Mouse (Mus musculus) ovary, postnatal 10 days (tissue): ENCODE measurements at regions not wholly inside any gene's neighbourhood (a gene's known extent, or its start where the extent isn't known, plus 50 kb on each side); places are given as distances from the start of the nearest gene placed in this dataset.
"Not testable (repeated sequence)": the region's sequence is repeated elsewhere in the genome, so short reads cannot be mapped to it uniquely, and the experiment has no call there.

Experiments
- DNase-seq: peaks from one replicate; pipeline ENCODE4 v3.0.0; 2022; ENCODE audit warnings: low spot score

DNA sequence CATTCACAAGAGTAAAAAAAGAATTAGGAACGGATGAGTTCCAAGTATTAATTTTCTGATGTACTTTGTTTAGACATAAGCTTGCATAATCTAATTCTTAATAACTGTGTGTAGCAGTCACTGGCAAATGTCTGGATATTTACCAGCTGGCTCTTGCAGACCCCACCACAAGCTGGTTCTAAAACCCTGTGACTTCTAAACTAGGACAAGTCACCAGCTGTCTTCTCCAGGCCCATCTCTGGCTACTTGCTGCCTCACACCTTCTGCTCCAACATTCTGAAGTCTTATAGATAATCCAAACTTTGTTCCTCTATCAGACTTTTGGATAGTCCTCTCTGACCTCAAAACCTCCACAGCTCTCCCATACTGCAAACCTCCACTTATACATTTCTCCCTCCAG, 189.9 kb upstream of the Rhobtb1 start:
- no peak for DNase-seq

GRCm38 (mm10) chr10:68963090-68963489, 188.1 kb upstream of the Rhobtb1 start:
- DNase-seq = no peak

DNA sequence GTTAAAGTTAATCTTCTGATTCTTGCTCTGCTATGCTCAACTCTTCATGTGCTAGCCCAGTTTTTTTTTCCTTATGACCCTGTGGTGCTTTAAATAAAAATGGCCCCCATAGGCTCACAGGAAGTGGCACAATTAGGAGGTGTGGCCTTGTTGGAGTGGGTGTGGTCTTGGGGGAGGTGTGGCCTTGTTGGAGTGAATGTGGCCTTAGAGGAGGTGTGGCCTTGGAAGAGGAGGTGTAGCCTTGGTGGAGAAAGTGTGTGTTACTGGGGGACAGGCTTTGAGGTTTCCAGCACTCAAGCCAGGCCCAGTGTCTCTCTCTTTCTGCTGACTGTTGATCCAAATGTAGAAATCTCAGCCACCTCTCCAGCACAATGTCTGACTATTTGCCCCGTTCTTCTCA, 186.0 kb upstream of the Rhobtb1 start:
- no peak for DNase-seq

GRCm38 (mm10) chr10:68967976-68968968, 183.0 kb upstream of the Rhobtb1 start:
- no peak for DNase-seq

DNA sequence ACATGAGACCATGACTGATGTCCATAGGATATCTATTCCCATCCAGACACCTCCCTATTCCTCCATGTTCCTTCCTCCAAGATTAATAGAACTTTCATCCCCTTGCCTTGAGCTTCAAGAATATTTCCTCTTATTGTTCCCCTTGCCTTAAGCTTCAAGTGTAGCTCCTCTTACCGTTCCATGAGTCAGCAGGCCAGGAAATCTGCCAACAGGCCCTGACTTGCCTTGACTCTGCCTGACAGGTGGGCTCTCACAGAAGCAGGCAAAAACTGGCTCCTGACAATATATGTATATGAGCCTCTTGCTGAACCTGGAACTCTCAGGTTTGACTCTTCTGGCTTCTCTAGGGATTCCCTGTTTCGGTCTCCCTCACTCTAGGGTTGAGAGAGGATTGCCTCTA, 180.7 kb upstream of the Rhobtb1 start:
- DNase-seq = no peak

DNA sequence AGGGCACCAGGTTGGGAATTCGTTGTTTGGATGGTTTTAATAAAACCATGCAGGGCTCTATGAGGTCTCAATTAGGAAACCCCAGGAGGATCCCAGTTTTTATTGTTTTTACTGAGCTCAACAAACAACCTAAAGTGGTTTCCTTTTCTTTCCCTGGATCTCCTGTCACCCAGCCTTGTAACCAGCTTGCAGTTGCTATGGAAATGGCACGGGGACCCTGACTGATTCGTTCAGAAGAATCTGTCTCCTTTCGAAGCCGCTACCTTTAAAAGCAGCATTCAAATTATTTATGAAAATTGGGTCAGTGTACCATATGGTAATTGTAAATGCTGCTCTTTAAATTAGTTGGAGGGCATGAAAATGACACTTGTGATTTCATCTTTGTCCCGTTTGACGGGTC, 176.5 kb upstream of the Rhobtb1 start:
- no peak for DNase-seq

DNA sequence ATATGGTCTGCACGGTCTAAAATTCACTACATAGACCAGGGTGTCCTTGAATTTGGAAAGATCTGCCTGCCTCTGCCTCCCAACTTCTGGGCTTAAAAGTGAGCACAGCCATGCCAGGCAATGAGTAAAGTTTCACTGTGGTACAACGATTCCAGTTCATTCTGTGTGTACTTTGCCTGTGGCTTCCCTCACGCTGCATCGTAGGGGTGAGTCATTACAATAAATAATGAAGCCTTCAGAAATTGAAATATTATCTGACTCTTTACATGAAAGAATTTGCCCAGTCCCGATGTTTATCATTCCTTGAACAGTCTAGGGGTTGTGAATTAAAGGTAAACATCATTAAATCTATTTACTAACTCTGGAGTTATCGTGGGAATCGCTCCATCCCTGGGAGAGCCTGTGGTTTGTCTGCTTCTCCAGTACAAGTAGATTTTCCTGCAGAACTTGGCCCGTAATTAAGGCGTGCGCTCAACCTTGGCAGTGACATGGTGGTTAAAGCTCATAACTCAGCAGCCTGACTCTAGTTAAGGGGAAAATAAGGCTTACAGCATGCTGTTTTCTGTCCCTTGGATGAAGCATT, 174.7 kb upstream of the Rhobtb1 start:
- DNase-seq = peak; percentile 2

DNA sequence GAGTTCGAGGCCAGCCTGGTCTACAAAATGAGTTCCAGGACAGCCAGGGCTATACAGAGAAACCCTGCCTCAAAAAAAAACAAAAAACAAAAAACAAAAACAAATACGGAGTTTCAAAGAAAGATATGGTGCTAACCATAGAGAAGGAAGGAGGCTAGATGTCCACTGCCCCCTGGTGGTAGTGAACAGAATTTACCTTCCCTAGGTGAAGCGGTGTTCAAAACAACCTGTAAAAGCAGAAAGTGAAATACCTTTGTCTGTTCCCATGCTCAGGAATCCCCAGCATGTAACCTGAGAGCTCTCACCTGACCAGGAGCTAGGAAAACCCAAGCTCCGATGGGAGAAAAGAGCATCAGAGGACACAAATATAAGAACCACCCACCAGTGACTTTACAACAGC, 173.1 kb upstream of the Rhobtb1 start:
- DNase-seq = no peak

- DNase-seq = no peak
Observed at GRCm38 (mm10) chr10:68979949-68980348, 171.3 kb upstream of the Rhobtb1 start.

DNA sequence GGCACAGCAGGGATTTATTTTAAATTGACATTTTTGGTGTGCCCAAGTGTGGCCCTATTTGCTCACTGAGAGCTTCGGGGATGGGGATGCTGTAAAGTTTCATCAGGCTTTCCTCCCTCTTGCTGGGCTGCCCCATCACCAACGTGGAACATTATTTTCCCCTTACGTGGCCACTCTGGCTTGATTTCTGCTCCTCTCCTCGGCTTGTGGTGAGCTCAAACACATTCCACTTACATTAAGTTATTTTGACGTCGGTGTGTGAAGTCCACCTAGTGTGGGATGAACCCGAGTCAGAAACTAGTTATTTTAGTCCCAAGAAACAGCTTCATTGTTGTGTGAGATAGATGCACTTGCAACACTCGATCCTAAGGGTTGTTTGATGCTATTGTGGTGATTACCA, 168.9 kb upstream of the Rhobtb1 start:
- no peak for DNase-seq

DNA sequence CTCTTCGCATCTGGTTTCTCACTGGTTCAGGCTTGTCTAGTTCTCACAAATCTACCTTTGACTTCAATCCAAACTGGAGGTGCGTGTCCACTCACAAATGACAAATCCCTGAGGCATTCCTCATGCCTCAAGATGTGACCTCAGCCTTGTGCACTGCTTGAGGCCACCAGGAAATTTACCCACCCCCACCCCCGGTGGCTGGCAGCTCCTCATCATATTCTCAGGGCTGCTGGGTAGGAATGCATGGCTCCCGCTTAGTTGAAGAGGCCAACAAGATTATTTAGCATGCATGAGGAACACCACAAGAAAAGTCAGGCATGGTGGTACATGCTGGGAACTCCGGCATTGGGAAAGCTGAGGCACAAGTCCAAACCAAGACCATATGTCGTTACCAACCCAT, 160.7 kb upstream of the Rhobtb1 start:
- no peak for DNase-seq

- DNase-seq = no peak
Observed at GRCm38 (mm10) chr10:68999610-69000009, 151.6 kb upstream of the Rhobtb1 start.

- DNase-seq = no peak
Observed at GRCm38 (mm10) chr10:69001654-69002435, 149.4 kb upstream of the Rhobtb1 start.

DNA sequence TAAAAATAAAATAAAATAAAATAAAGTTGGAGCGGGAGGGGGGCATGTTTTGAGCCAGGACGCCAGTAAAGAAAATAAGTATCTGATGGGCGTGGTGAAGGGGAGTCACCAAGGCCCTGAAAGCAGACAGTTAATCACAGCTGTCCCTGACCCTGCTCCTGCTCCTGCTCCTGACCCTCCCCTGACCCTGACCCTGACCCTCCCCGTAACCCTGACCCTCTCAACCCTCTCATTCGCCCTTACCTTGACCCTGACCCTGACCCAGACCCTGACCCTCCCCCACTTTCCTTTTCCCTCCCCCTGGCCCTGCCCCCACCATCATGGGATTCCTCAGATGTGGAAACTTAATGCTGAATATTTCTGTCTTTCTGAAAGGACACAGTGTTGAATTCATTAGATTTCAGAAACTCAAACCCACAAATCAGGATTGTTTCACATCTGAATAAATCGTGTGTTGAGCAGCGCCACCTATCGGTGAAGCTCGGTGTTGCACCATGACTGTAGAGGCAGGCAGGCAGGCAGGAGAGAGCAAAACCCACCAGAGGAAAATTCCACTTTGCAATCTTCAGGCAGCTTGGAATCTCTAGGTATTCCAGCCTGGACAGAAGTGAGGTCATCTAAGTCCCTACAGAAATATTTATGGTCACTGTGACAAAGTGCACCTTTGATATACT, 145.9 kb upstream of the Rhobtb1 start:
- DNase-seq = peak; percentile 80

DNA sequence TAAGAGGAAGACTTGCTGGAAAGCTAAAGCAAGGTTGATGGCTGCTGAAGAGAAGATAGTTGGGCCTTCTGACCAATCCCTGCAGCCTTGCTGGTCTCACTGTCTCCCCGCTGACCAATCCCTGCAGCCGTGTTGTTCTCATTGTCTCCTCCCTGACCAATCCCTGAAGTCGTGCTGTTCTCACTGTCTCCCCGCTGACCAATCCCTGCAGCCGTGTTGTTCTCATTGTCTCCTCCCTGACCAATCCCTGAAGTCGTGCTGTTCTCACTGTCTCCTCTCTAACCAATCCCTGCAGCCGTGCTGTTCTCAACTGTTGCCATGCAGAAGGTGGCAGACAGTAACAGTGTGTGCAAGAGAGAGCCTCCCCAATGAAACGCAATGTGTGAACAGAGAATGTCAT, 142.6 kb upstream of the Rhobtb1 start:
- DNase-seq = not testable (repeated sequence)

DNA sequence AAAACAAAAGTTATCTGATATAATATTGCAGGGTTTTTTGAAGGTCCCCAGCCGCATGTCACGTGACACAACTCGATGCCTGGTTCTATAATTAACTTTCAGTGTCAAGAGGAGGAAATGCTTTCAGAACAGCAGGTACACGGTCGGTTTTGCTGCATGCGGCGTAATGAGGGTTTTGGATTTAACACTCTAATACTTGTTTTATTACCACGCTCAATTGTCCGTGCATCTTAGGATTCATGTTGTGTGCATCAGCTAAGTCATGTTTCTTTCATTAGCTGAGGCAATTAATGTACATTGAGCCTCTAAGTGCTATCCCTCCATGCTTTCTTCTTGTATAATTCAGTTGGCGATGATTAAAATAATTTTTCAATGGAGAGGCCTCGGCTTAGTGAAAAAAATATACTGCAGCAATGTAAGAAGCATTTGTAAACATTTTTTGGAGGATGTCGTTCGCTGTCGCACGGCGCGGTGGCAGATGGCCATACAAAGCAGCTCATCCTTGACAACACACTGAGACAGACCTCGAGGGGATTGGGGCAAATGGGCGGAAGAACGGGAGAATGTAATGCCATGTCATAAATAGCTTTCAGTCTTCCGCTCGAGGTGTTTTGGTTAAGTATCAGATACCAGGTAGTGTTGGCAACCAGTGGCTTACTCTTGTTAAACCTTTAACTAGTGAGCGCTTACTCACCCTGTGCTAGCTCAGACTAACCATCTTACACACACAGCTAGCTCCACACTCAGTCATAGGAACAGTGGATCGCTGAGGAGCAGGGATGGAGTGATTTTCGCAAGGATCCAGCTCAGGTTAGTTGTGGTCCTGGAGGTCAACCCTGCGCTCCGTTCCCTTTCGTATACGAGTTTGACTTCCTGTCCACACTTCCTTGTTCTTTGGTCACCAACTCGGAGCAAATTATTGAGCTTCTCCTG, 130.2 kb upstream of the Rhobtb1 start:
- no peak for DNase-seq

GRCm38 (mm10) chr10:69033410-69033809, 117.8 kb upstream of the Rhobtb1 start:
- DNase-seq = no peak

GRCm38 (mm10) chr10:69034390-69035120, 116.7 kb upstream of the Rhobtb1 start:
- DNase-seq = no peak

DNA sequence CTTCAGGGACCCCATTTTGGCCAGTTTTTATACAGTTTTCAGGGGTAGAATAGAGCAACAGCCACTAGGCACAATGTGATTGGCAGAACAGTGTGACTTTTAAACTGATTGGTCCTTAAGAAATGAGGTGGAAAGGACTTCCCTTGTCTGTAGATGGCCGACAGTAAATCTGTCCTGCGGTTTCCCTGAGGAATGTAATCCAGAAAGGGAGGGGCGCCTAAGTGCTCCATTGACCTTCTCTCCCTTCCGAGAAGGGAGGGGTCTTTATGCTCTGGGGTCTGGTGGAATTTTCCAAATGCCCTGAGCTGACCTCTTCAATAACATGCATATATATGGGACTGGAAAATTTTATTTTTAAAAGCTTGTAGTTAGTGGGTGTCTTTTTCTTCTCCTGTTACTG, 115.7 kb upstream of the Rhobtb1 start:
- not testable (repeated sequence) for DNase-seq

GRCm38 (mm10) chr10:69036096-69036495, 115.1 kb upstream of the Rhobtb1 start:
- no peak for DNase-seq
